Mouse (Mus musculus): ENCODE measurements at regions not wholly inside any gene's neighbourhood (a gene's known extent, or its start where the extent isn't known, plus 50 kb on each side); places are given as distances from the start of the nearest gene placed in this dataset.

DNA sequence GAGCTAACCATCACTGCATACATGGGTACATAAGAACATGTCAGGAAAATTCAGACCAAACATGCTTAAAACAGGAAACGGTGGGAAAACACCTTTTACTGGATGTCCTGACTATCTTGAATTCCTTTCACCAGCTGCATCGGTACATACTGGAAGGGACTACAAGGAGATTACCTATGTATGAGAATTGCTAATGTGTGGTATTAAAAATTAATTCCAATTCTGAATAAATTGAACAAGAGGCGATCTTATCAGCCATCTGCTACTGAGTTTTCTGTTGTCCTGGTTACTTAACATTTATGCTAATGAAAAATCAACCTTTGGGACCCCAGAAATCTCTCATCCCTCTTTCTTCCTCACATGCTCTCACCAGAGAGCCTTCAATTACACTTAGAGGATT lies 178.0 kb downstream of the Nsun3 start:
- no peaks in the 10 kb centered on the region for H3K27me3 ChIP-seq (ENCODE audit: control insufficient read depth, insufficient read depth, insufficient read length)
- no peaks in the 10 kb centered on the region for H3K36me3 ChIP-seq (ENCODE audit: control insufficient read depth, insufficient read depth)
- H3K79me2 ChIP-seq (ENCODE audit: control insufficient read depth, insufficient read depth) = no peaks in the 10 kb centered on the region
- H3ac ChIP-seq (ENCODE audit: control insufficient read depth, insufficient read length, low read depth) = no peak overlapping the region
- H3K4me3 ChIP-seq (ENCODE audit: insufficient read depth, poor library complexity, severe bottlenecking) = no peak overlapping the region
- TF ChIP-seq MYOD1 (IDR thresholded peaks at IDR 0.05; ENCODE audit: control insufficient read depth, insufficient read length, low read depth) = no peak
- no peak for TF ChIP-seq CEBPB (IDR thresholded peaks at IDR 0.05; ENCODE audit: low read depth)
- TF ChIP-seq FOSL1 (IDR thresholded peaks at IDR 0.05; ENCODE audit: insufficient read depth, low read length, poor library complexity, severe bottlenecking) = no peak
- no peak for TF ChIP-seq MAX (IDR thresholded peaks at IDR 0.05)
- no peak for TF ChIP-seq CTCF (IDR thresholded peaks at IDR 0.05; ENCODE audit: control insufficient read depth, insufficient read depth, insufficient read length)
- TF ChIP-seq MYOG (IDR thresholded peaks at IDR 0.05; ENCODE audit: control insufficient read depth, extremely low read depth, insufficient read length) = no peak
- no peak for TF ChIP-seq USF1 (IDR thresholded peaks at IDR 0.05; ENCODE audit: low read depth)
- H3K79me3 ChIP-seq (ENCODE audit: low read depth) = no peaks in the 10 kb centered on the region

DNA sequence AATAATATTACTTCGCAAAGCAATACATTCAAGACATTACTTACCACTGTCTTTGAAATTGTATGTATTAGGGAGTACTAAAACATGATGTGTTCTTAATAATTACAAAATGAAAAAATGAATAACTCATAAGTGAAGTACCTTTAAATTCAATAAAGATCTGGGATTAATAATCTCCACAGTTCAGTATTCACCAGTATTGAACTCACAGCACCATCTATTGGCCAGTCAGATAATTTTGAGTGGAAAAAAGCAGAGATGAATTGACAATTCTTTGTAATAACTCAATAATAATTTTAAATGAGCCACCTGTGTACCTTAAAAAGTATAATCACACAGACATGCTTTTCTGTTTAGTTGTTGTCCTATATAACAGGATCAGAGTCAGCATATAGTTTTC lies 180.7 kb downstream of the Nsun3 start:
- H3K4me3 ChIP-seq (ENCODE audit: insufficient read depth, poor library complexity, severe bottlenecking) = no peak overlapping the region
- H3ac ChIP-seq (ENCODE audit: control insufficient read depth, insufficient read length, low read depth) = no peak overlapping the region
- TF ChIP-seq CEBPB (IDR thresholded peaks at IDR 0.05; ENCODE audit: low read depth) (no peak), MYOG (IDR thresholded peaks at IDR 0.05; ENCODE audit: control insufficient read depth, extremely low read depth, insufficient read length) (no peak), MYOD1 (IDR thresholded peaks at IDR 0.05; ENCODE audit: control insufficient read depth, insufficient read length, low read depth) (no peak), MAX (IDR thresholded peaks at IDR 0.05) (no peak), USF1 (IDR thresholded peaks at IDR 0.05; ENCODE audit: low read depth) (no peak), FOSL1 (IDR thresholded peaks at IDR 0.05; ENCODE audit: insufficient read depth, low read length, poor library complexity, severe bottlenecking) (no peak), CTCF (IDR thresholded peaks at IDR 0.05; ENCODE audit: control insufficient read depth, insufficient read depth, insufficient read length) (no peak)
- no peaks in the 10 kb centered on the region for H3K79me2 ChIP-seq (ENCODE audit: control insufficient read depth, insufficient read depth)
- no peaks in the 10 kb centered on the region for H3K36me3 ChIP-seq (ENCODE audit: control insufficient read depth, insufficient read depth)
- no peaks in the 10 kb centered on the region for H3K27me3 ChIP-seq (ENCODE audit: control insufficient read depth, insufficient read depth, insufficient read length)
- no peaks in the 10 kb centered on the region for H3K79me3 ChIP-seq (ENCODE audit: low read depth)

DNA sequence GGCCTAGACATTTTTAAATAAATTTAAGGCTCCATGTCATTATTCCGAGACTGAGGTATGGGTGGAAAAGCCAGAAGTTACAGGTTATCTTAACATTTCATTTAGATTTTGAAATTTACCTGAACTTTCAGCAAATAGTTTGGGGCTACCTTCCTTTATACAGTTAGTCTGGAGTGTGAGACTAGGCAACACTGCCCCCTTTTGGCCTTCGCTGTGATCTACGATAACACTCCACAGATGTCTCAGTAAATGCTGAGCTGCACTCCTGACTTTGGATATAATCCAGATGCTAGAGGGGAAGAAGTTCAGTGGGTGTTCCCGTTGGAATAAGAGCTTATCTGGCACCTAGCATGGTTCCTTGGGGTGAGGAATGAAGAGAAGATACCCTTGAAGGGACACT lies 224.6 kb downstream of the Nsun3 start:
- Histone ChIP-seq H3K79me3 (ENCODE audit: low read depth) (no peaks in the 10 kb centered on the region), H3K36me3 (ENCODE audit: control insufficient read depth, insufficient read depth) (no peaks in the 10 kb centered on the region), H3K4me3 (ENCODE audit: insufficient read depth, poor library complexity, severe bottlenecking) (no peak overlapping the region), H3K79me2 (ENCODE audit: control insufficient read depth, insufficient read depth) (no peaks in the 10 kb centered on the region), H3ac (ENCODE audit: control insufficient read depth, insufficient read length, low read depth) (no peak overlapping the region), H3K27me3 (ENCODE audit: control insufficient read depth, insufficient read depth, insufficient read length) (no peaks in the 10 kb centered on the region)
- no peak for TF ChIP-seq CEBPB (IDR thresholded peaks at IDR 0.05; ENCODE audit: low read depth)
- TF ChIP-seq MYOD1 (IDR thresholded peaks at IDR 0.05; ENCODE audit: control insufficient read depth, insufficient read length, low read depth) = no peak
- no peak for TF ChIP-seq USF1 (IDR thresholded peaks at IDR 0.05; ENCODE audit: low read depth)
- TF ChIP-seq MYOG (IDR thresholded peaks at IDR 0.05; ENCODE audit: control insufficient read depth, extremely low read depth, insufficient read length) = no peak
- no peak for TF ChIP-seq MAX (IDR thresholded peaks at IDR 0.05)
- no peak for TF ChIP-seq FOSL1 (IDR thresholded peaks at IDR 0.05; ENCODE audit: insufficient read depth, low read length, poor library complexity, severe bottlenecking)
- TF ChIP-seq CTCF (IDR thresholded peaks at IDR 0.05; ENCODE audit: control insufficient read depth, insufficient read depth, insufficient read length) = no peak

DNA sequence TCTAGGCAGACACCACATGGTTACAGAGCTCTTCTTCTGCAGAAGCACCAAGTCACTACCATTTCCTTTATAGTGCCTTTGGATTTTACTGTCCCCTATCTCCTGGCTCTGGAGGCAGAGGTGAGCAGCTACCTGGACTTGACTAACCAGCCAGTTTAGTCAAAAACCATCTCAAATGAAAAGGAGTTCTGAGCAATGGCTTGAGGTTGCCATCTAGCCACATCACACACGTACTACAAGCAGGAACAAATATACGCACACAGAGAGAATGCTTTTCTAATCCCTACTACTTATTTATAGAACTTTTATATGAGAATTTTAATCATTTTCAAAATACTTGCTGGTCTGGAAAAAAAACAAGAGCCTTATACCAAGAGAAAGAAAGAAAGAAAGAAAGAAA lies 243.5 kb downstream of the Nsun3 start:
- no peaks in the 10 kb centered on the region for H3K79me2 ChIP-seq (ENCODE audit: control insufficient read depth, insufficient read depth)
- no peaks in the 10 kb centered on the region for H3K27me3 ChIP-seq (ENCODE audit: control insufficient read depth, insufficient read depth, insufficient read length)
- H3K4me3 ChIP-seq (ENCODE audit: insufficient read depth, poor library complexity, severe bottlenecking) = no peak overlapping the region
- no peak overlapping the region for H3ac ChIP-seq (ENCODE audit: control insufficient read depth, insufficient read length, low read depth)
- H3K79me3 ChIP-seq (ENCODE audit: low read depth) = no peaks in the 10 kb centered on the region
- no peaks in the 10 kb centered on the region for H3K36me3 ChIP-seq (ENCODE audit: control insufficient read depth, insufficient read depth)
- TF ChIP-seq MYOG (IDR thresholded peaks at IDR 0.05; ENCODE audit: control insufficient read depth, extremely low read depth, insufficient read length) = no peak
- TF ChIP-seq MYOD1 (IDR thresholded peaks at IDR 0.05; ENCODE audit: control insufficient read depth, insufficient read length, low read depth) = no peak
- no peak for TF ChIP-seq CEBPB (IDR thresholded peaks at IDR 0.05; ENCODE audit: low read depth)
- no peak for TF ChIP-seq MAX (IDR thresholded peaks at IDR 0.05)
- TF ChIP-seq FOSL1 (IDR thresholded peaks at IDR 0.05; ENCODE audit: insufficient read depth, low read length, poor library complexity, severe bottlenecking) = no peak
- no peak for TF ChIP-seq USF1 (IDR thresholded peaks at IDR 0.05; ENCODE audit: low read depth)
- no peak for TF ChIP-seq CTCF (IDR thresholded peaks at IDR 0.05; ENCODE audit: control insufficient read depth, insufficient read depth, insufficient read length)

DNA sequence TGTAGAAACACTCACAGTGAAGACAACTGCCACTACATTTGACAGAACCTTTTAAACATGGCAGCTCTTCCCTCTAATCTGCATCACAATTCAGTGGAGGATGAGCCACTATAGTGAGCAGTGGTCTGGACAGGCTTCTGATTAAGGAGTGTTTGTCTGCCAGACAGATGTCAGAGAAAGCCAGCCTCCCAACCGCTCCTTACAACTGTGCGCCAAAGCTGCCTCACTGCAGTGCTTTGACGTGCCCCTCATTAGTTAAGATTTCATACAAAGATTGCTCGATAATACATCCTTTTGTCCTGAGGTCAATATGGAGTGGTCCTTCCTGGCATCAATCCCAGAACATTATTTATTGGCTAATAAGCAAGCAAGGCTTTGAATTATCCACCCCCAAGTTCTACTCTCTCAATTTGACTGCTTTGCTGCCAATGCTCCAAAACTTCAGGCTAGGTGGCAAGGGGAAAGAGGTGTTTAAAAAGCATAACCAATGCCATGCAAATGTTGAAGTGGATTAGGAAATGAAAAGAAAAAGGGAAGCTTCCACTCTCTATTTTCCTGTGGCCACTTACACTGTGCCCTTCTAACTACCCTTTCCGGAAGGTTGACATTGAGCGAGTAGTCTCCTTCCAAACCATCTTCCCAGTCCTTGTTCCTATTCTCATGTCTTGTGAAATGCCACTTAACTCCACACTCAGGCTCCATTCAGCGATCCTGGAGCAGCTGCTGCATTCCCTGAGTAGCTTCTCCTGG lies 248.7 kb downstream of the Nsun3 start:
- Histone ChIP-seq H3K27me3 (ENCODE audit: control insufficient read depth, insufficient read depth, insufficient read length) (no peaks in the 10 kb centered on the region), H3K36me3 (ENCODE audit: control insufficient read depth, insufficient read depth) (no peaks in the 10 kb centered on the region), H3K4me3 (ENCODE audit: insufficient read depth, poor library complexity, severe bottlenecking) (no peak overlapping the region), H3K79me2 (ENCODE audit: control insufficient read depth, insufficient read depth) (no peaks in the 10 kb centered on the region), H3ac (ENCODE audit: control insufficient read depth, insufficient read length, low read depth) (no peak overlapping the region), H3K79me3 (ENCODE audit: low read depth) (no peaks in the 10 kb centered on the region)
- TF ChIP-seq CTCF (IDR thresholded peaks at IDR 0.05; ENCODE audit: control insufficient read depth, insufficient read depth, insufficient read length) = no peak
- TF ChIP-seq CEBPB (IDR thresholded peaks at IDR 0.05; ENCODE audit: low read depth) = no peak
- no peak for TF ChIP-seq MYOG (IDR thresholded peaks at IDR 0.05; ENCODE audit: control insufficient read depth, extremely low read depth, insufficient read length)

DNA sequence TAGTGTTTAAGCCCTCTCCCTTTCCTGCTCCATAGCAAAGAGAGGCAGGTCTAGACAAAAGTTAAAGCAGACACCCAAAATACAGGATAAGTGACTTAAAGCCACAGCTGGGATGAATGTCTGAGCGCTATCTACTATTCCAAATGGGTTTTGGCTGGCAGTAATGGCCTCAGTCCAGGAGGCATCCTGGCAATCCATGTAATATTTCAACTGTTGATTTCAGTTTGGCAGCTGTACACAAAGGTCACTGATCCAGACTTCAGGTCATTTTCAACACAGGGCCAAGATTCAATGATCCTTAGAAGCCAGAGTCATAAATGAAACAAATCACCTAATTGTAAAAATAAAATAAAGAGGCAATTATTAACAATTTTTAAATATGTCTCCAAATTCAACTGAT lies 277.3 kb downstream of the Nsun3 start:
- Histone ChIP-seq H3K79me3 (ENCODE audit: low read depth) (no peaks in the 10 kb centered on the region), H3K36me3 (ENCODE audit: control insufficient read depth, insufficient read depth) (no peaks in the 10 kb centered on the region), H3ac (ENCODE audit: control insufficient read depth, insufficient read length, low read depth) (no peak overlapping the region), H3K4me3 (ENCODE audit: insufficient read depth, poor library complexity, severe bottlenecking) (no peak overlapping the region), H3K79me2 (ENCODE audit: control insufficient read depth, insufficient read depth) (no peaks in the 10 kb centered on the region), H3K27me3 (ENCODE audit: control insufficient read depth, insufficient read depth, insufficient read length) (no peaks in the 10 kb centered on the region)
- TF ChIP-seq MYOG (IDR thresholded peaks at IDR 0.05; ENCODE audit: control insufficient read depth, extremely low read depth, insufficient read length) = no peak
- TF ChIP-seq MAX (IDR thresholded peaks at IDR 0.05) = no peak
- TF ChIP-seq MYOD1 (IDR thresholded peaks at IDR 0.05; ENCODE audit: control insufficient read depth, insufficient read length, low read depth) = no peak
- no peak for TF ChIP-seq FOSL1 (IDR thresholded peaks at IDR 0.05; ENCODE audit: insufficient read depth, low read length, poor library complexity, severe bottlenecking)
- no peak for TF ChIP-seq CTCF (IDR thresholded peaks at IDR 0.05; ENCODE audit: control insufficient read depth, insufficient read depth, insufficient read length)
- TF ChIP-seq CEBPB (IDR thresholded peaks at IDR 0.05; ENCODE audit: low read depth) = no peak
- no peak for TF ChIP-seq USF1 (IDR thresholded peaks at IDR 0.05; ENCODE audit: low read depth)

Data from C2C12 (cell line).